Mouse (Mus musculus) MEL-GATA-1-ER (cell line): ENCODE measurements around the gene Gm6525.

Experiments used
- DNase-seq: peaks from one replicate; pipeline ENCODE4 v3.0.0-alpha.2; 2012; ENCODE audit warnings: low read depth; ENCODE audit errors: extremely low read depth

Gm6525 gene

GRCm38 (mm10) chr3:84169393-84170005, 4.4 kb upstream of the Gm6525 start:
- no peak for DNase-seq

GRCm38 (mm10) chr3:84172406-84172805, 1.5 kb upstream of the Gm6525 start:
- no peak for DNase-seq

- peak; percentile 68 for DNase-seq
Measured at GRCm38 (mm10) chr3:84175337-84176315, 1.7 kb downstream of the Gm6525 start.

GRCm38 (mm10) chr3:84177834-84178233, 3.9 kb downstream of the Gm6525 start:
- no peak for DNase-seq

GRCm38 (mm10) chr3:84180304-84180703, 6.4 kb downstream of the Gm6525 start:
- DNase-seq: no peak

GRCm38 (mm10) chr3:84181102-84181501, 7.2 kb downstream of the Gm6525 start:
- no peak for DNase-seq

GRCm38 (mm10) chr3:84181717-84182116, 7.8 kb downstream of the Gm6525 start:
- DNase-seq: no peak

GRCm38 (mm10) chr3:84189629-84190173, 15.8 kb downstream of the Gm6525 start:
- DNase-seq: no peak

GRCm38 (mm10) chr3:84190513-84191061, 16.7 kb downstream of the Gm6525 start:
- no peak for DNase-seq

- no peak for DNase-seq
Measured at GRCm38 (mm10) chr3:84191141-84191881, 17.4 kb downstream of the Gm6525 start.

- DNase-seq: no peak
Measured at GRCm38 (mm10) chr3:84193881-84194280, 20.0 kb downstream of the Gm6525 start.

- no peak for DNase-seq
Measured at GRCm38 (mm10) chr3:84198229-84198628, 24.3 kb downstream of the Gm6525 start.

GRCm38 (mm10) chr3:84199516-84199915, 25.6 kb downstream of the Gm6525 start:
- no peak for DNase-seq

GRCm38 (mm10) chr3:84200559-84201420, 26.9 kb downstream of the Gm6525 start:
- no peak for DNase-seq

GRCm38 (mm10) chr3:84204640-84205039, 30.7 kb downstream of the Gm6525 start:
- no peak for DNase-seq

GRCm38 (mm10) chr3:84205650-84206049, 31.7 kb downstream of the Gm6525 start:
- DNase-seq: no peak

- DNase-seq: no peak
Measured at GRCm38 (mm10) chr3:84206106-84206505, 32.2 kb downstream of the Gm6525 start.

GRCm38 (mm10) chr3:84207366-84207765, 33.5 kb downstream of the Gm6525 start:
- no peak for DNase-seq

GRCm38 (mm10) chr3:84208475-84208874, 34.6 kb downstream of the Gm6525 start:
- no peak for DNase-seq

- DNase-seq: no peak
Measured at GRCm38 (mm10) chr3:84208917-84209513, 35.1 kb downstream of the Gm6525 start.
